Mouse (Mus musculus): ENCODE data around the gene Lin52.
A peak's percentile ranks its signal among the peaks of the same experiment; 100 is the strongest.

Gene Lin52

GRCm38 (mm10) chr12:84450718-84451646 lies at the start of gene Lin52, which contains the start of gene Aldh6a1:
TSS of gene Lin52 (plus strand) at chr12:84451422.
TSS of gene Aldh6a1 (minus strand) at chr12:84451004.
- DNase-seq (ENCODE audit: low spot score): peak; percentile 96

GRCm38 (mm10) chr12:84402923-84403322 lies 48.3 kb upstream of the Lin52 start:
- no peak for DNase-seq (ENCODE audit: low spot score)

DNA sequence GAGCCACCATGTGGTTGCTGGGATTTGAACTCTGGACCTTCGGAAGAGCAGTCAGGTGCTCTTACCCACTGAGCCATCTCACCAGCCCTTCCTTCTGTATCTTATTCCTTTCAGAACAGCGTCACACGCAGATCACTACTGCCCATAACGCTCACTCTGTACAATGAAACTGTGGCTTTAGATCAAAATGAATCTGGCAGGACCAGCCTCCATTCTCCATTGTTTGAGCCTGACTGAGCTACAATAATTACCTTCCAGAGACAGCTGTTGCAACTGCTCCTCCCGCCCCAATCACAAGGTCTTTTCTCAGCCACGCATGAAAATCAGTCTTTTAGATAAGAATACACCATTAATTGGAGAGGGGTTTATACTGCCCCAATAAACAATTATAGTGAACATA lies 46.7 kb upstream of the Lin52 start:
- no peak for DNase-seq (ENCODE audit: low spot score)

- no peak for DNase-seq (ENCODE audit: low spot score)
These were observed 44.0 kb upstream of the Lin52 start for GRCm38 (mm10) chr12:84407259-84407658.

DNA sequence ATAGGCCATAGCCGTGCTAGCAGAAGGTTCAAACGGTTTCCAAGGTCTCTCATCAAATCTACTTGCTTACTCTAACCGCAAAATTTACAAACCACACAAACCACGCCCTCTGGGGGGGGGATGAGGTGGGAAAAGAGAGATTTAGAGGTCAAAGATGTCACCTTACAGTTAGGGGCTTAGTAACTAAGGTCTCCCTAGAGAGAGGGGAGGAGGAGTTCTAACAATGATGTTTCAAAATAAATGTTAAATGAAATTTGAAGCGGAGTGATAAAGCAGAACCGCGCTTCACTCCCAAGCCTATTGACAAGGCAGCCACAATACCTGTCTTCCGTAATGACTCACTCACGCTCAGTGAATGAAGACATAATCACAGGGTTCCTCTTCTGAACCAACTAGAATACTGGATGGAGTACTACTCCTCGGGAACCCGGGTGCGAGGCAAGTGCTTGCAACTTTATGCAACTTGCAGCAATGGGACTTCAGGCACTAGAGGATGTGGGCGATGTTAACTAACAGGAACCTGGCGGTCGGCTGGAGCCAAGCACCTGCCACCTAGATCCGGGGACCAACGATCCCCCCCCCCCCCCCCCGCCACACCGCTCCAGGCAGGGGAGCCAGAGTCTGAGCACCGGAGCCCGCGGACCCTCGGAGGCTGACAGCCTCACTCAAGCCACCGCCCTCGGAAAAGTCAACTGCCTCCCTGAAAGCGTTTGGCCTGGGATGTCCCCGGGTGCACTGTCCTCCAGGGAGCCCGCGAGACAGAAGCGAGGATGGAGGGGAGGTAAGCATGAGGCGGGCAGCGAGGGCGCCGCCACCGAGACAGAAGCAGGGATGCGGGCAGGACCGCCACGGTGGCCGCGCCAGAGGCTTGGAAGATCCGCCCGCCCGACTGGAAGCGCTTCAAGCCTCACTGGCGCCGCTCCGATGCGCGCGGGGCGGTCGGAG lies 43.1 kb upstream of the Lin52 start:
- DNase-seq (ENCODE audit: low spot score): no peak

GRCm38 (mm10) chr12:84408819-84409507 lies 42.3 kb upstream of the Lin52 start, which contains the start of the genes Entpd5 and Bbof1:
TSS of gene Entpd5 (minus strand) at chr12:84409029.
TSS of gene Bbof1 (plus strand) at chr12:84409071.
- DNase-seq (ENCODE audit: low spot score): peak; percentile 95

- peak; percentile 86 for DNase-seq (ENCODE audit: low spot score)
These were observed 34.2 kb upstream of the Lin52 start, which contains the start of gene Rnf113a2 for GRCm38 (mm10) chr12:84416834-84417604. TSS of gene Rnf113a2 (plus strand) at chr12:84417196.

DNA sequence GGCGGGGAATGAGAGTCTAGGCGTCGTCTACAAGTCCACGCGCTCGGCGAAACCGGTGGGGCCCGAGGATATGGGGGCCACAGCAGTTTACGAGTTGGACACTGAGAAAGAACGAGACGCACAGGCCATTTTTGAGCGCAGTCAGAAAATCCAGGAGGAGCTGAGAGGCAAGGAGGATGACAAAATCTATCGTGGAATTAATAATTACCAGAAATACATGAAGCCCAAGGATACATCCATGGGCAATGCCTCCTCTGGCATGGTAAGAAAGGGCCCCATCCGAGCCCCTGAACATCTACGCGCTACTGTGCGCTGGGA lies 33.7 kb upstream of the Lin52 start:
- DNase-seq (ENCODE audit: low spot score): no peak

- no peak for DNase-seq (ENCODE audit: low spot score)
These were observed 27.2 kb upstream of the Lin52 start for GRCm38 (mm10) chr12:84423990-84424389.

GRCm38 (mm10) chr12:84429825-84430224 lies 21.4 kb upstream of the Lin52 start:
- no peak for DNase-seq (ENCODE audit: low spot score)

DNA sequence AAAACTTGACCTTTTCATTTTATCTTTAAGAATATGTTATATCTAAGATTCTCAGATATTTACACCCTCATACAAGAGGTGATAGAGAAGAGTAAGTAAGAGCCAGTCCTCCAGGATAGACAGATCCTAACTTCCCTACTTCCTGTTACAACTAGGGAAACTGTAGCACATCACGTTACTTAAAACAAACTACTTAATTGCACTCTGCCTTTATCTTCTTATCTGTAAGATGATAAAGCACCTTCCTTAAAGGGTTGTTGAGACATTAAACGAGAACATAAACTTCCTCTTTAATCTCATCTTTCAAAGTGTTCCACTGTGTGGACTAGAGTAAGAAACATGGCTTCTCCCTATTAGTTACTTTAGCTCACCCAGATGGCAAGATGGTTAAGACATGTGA lies 12.5 kb upstream of the Lin52 start:
- DNase-seq (ENCODE audit: low spot score): no peak

DNA sequence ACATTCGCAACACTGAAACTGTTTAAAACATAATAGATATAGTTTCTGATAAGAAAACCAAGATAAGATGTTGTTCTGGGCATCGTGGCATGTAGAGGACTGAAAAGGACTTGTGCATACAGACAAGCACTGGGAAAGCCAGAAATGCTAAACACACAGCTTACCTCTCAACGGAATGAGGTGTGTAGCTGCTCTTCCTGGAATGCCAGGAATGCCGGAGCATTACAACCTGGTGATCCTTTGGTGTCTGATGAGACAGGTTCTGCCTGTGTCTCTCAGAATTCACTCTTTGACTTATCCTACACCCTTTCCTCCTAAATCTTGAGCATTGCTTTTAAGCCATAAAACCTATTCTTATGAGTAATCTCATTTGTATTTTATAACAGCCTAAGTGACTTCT lies 8.7 kb upstream of the Lin52 start:
- no peak for DNase-seq (ENCODE audit: low spot score)

GRCm38 (mm10) chr12:84447386-84447785 lies 3.8 kb upstream of the Lin52 start:
- DNase-seq (ENCODE audit: low spot score): no peak

- DNase-seq (ENCODE audit: low spot score): no peak
These were observed 3.0 kb upstream of the Lin52 start for GRCm38 (mm10) chr12:84448181-84448580.

DNA sequence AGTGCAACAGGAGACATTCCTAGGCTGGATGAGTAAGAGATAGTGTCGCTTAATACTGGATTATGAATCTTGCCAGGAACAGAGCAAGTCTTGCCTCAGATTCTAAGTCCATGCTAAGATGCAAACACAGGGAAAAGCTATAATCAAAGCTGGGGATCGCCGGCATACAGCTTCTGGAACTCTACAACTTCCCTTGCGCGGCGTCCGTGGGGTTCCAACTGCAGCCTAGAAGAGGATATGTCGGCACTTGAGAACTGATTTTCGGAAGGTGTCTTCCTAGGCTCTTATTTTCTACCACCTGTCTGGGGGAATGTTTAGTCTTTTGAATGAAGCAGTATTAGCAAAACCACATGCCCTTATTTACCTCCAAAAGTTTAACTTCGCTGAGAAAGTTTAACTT lies 1.3 kb upstream of the Lin52 start:
- DNase-seq (ENCODE audit: low spot score): no peak

DNA sequence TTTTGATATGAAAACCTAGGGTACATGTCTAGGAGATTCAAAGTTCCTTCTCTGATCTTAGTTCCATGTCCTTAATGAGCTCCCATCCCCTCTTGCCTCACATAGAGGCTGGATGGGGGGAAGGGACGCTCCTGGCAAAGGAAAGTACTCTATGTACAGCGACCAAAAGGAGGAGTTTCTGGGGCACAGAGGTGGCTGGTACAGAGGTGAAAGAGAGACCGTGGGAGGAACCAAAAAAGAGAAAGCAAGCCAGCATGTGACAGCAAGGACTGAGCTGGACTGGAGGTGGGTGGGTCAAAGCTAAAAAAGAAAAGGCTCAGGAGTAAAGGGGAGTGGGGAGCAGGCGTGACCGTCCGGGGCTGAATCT lies 888 bp upstream of the Lin52 start:
- DNase-seq (ENCODE audit: low spot score): peak; percentile 51

DNA sequence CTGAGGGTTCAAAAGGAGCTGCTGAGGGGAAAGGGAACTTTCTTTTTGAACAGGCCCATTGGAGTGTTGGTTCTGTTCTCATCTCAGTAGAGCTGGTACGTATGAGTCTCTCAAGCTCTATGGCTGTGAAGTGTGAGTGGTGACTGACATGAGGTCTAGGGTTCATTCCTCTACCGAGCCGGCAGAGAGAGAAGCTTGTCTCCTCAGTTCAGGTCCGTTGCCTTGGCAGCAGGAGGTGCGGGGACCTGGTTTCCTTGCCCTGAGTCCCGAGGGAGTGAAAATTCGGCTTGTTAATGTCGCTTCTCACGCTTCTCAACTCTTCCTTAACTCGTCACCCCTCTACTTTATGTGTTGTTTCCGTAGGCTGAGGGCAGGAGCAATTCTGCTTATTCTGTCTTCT lies 579 bp downstream of the Lin52 start:
- DNase-seq (ENCODE audit: low spot score): no peak

DNA sequence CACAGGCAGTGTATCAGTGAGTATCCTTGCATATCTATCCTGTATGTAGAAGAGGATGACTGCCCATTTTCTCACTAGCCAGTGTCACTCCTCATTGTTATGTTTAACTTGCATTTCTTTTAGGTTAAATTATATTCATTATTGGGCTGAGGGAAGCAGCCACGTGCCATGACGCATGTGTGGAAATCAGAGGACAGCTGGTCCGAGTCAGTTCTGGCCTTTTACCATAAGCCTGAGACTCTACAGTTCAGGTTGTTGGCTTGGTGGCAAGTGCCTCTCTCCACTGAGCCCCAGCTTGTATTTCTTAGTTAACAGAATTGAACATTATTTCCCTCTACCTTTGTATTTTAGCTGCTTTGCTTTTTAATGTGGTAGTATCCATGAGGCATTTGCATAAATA lies 5.7 kb downstream of the Lin52 start:
- DNase-seq (ENCODE audit: low spot score): no peak

GRCm38 (mm10) chr12:84459845-84460244 lies 8.6 kb downstream of the Lin52 start:
- no peak for DNase-seq (ENCODE audit: low spot score)

DNA sequence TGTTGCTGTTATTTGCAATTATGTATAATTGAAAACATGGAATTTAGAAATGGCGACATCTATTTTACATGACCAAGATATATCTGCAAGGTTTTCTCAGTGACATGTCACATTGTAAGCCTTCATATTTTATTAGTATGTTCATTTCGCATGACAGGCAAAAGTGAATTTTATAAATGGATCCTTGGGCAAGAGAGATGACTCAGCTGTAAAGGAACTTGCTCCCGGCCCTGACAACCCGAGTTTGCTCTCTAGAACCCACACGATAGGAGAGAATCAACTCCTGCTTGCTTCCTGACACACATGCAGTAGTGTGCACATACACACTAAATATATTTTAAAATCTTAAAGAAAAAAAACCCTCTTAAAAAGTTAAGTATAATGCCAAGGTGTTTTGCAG lies 10.2 kb downstream of the Lin52 start:
- DNase-seq (ENCODE audit: low spot score): no peak

DNA sequence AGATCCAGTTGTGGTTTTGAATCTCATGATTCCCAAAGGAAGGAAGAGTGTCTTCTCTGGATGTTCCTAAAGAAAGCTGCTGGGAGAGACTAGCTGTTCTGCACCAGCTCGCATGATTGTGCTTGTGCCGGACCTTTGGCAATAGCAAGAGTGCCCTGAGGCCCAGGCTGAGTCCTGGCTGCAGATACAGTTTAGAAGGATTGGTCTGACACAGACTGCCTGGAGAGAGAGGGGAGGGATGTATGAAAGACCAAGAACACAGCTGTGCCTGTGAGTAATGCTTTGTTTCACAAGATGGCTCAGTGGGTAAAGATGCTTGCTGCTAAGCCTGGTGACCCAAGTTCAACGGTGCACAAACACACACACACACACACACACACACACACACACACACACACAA lies 11.6 kb downstream of the Lin52 start:
- DNase-seq (ENCODE audit: low spot score): no peak
